Mouse (Mus musculus) midbrain, postnatal 0 days (tissue): ENCODE results near the gene Gaa. TPM values are rescaled to one million over a fixed set of nuclear protein-coding genes. Genes with fewer than 3 reads are reported as not detected.

Source experiments
- ATAC-seq: fragments of 200-750 bp; cut with Nextera tagmentation; 2 replicates; pipeline ENCODE4 v1.8.0; 2017; ENCODE audit warnings: moderate number of reproducible peaks, mild to moderate bottlenecking, moderate TSS enrichment, moderate library complexity; ENCODE audit not compliant: low FRiP score
- DNase-seq: peaks from one replicate; pipeline ENCODE4 v3.0.0-alpha.2; 2015; ENCODE audit warnings: low spot score
- H3K27ac ChIP-seq: fragments of 300-500 bp; sonication (generic); 2 replicates; pipeline ENCODE4 v1.5.1; 2014; ENCODE audit warnings: low read depth, mild to moderate bottlenecking, low read length, mixed read lengths
- H3K27me3 ChIP-seq: fragments of 300-500 bp; sonication (generic); 2 replicates; pipeline ENCODE4 v1.6.1; 2014; ENCODE audit warnings: low read length, control low read depth, mixed read lengths; ENCODE audit not compliant: insufficient read depth
- H3K36me3 ChIP-seq: fragments of 300-500 bp; sonication (generic); 2 replicates; pipeline ENCODE4 v1.6.1; 2014; ENCODE audit warnings: low read length, control low read depth, mixed read lengths; ENCODE audit not compliant: insufficient read depth
- H3K4me1 ChIP-seq: fragments of 300-500 bp; sonication (generic); 2 replicates; pipeline ENCODE4 v1.6.1; 2014; ENCODE audit warnings: mild to moderate bottlenecking, control low read depth, antibody characterized with exemption, low read length, mixed read lengths; ENCODE audit not compliant: insufficient read depth
- H3K4me2 ChIP-seq: fragments of 300-500 bp; sonication (generic); 2 replicates; pipeline ENCODE4 v1.6.1; 2014; ENCODE audit warnings: low read depth, mild to moderate bottlenecking, low read length, mixed read lengths; ENCODE audit not compliant: poor library complexity, severe bottlenecking
- H3K4me3 ChIP-seq: fragments of 300-500 bp; sonication (generic); 2 replicates; pipeline ENCODE4 v1.5.1; 2014; ENCODE audit warnings: low read depth, mild to moderate bottlenecking, low read length, moderate library complexity
- H3K9ac ChIP-seq: fragments of 300-500 bp; sonication (generic); replicated peaks from 2 replicates; pipeline ENCODE4 v1.6.1; 2014; ENCODE audit warnings: mild to moderate bottlenecking, low read length, moderate library complexity, mixed read lengths; ENCODE audit not compliant: poor library complexity, severe bottlenecking
- H3K9me3 ChIP-seq: fragments of 300-500 bp; sonication (generic); 2 replicates; pipeline ENCODE4 v1.6.1; 2016; ENCODE audit warnings: low read length, control low read depth
- CTCF ChIP-seq: IDR thresholded peaks from 2 replicates; pipeline ENCODE4 v1.5.1; 2016; ENCODE audit warnings: antibody characterized with exemption, mild to moderate bottlenecking
- WGBS: fragments of 180-500 bp; shearing (Covaris S2); extraction: QIAGEN DNeasy Blood & Tissue Kit; methylation state at CpG from one replicate; pipeline ENCODE4 v1.1.7; 2014; 5-methylcytosine and 5-hydroxymethylcytosine counted together
- polyA plus RNA-seq: library from polyadenylated mRNA; unstranded; fragments of >200 nt; fragmentation: Nextera tagmentation; extraction: Ambion mirVana; gene quantifications from 2 replicates; pipeline ENCODE4 v1.2.1, GENCODE M21; 2015
- total RNA-seq: library from RNA; depleted of rRNA; stranded (reverse); fragments of >200 nt; gene quantifications from 2 replicates; pipeline ENCODE4 v1.2.3, GENCODE M21; 2014

Gene Gaa
- total and polyA plus RNA-seq, 2 experiments from 2014 or later: 154 to 222 TPM

GRCm38 (mm10) chr11:119297996-119298395, 30.3 kb downstream of the Gaa start:
- peaks cover 3% of the 10 kb centered on the region; the same call in 1 of the 2 replicates for H3K4me1 ChIP-seq
- H3K27ac ChIP-seq: no peak overlapping the region
- H3K9ac ChIP-seq: no peak overlapping the region
- ATAC-seq (no peak), DNase-seq (no peak)
- no peaks in the 10 kb centered on the region for H3K27me3 ChIP-seq
- peaks cover 34% of the 10 kb centered on the region for H3K36me3 ChIP-seq
- H3K9me3 ChIP-seq: no peaks in the 10 kb centered on the region
- H3K4me2 ChIP-seq: peak overlapping the region; percentile 66; the same call in 1 of the 2 replicates
- no peak for TF ChIP-seq CTCF
- 92% methylated on average over 6 of the region's 6 CpGs for WGBS
- H3K4me3 ChIP-seq: no peak overlapping the region

GRCm38 (mm10) chr11:119298917-119299316, 31.2 kb downstream of the Gaa start:
- Histone ChIP-seq H3K4me3 (peak overlapping the region; percentile 93), H3K9ac (peak overlapping the region; percentile 92), H3K36me3 (peaks cover 26% of the 10 kb centered on the region), H3K4me2 (peak overlapping the region; percentile 66), H3K27me3 (no peaks in the 10 kb centered on the region), H3K4me1 (peaks cover 3% of the 10 kb centered on the region; the same call in 1 of the 2 replicates), H3K9me3 (no peaks in the 10 kb centered on the region), H3K27ac (peak overlapping the region; percentile 94; the same call in 1 of the 2 replicates)
- ATAC-seq (no peak), DNase-seq (no peak)
- 16% methylated on average over 7 of the region's 7 CpGs for WGBS
- no peak for TF ChIP-seq CTCF

GRCm38 (mm10) chr11:119299391-119300245, 31.9 kb downstream of the Gaa start, which contains the start of gene Eif4a3:
TSS of gene Eif4a3 (minus strand) at chr11:119300089.
- Histone ChIP-seq H3K4me1 (peaks cover 3% of the 10 kb centered on the region; the same call in 1 of the 2 replicates), H3K4me2 (peak within 1 kb of the TSS; percentile 70), H3K27me3 (no peaks in the 10 kb centered on the region), H3K9ac (peak within 1 kb of the TSS; percentile 92), H3K4me3 (peak within 1 kb of the TSS; percentile 93), H3K27ac (peak within 1 kb of the TSS; percentile 94), H3K9me3 (no peaks in the 10 kb centered on the region), H3K36me3 (peaks cover 22% of the 10 kb centered on the region)
- DNase-seq (peak; percentile 98), ATAC-seq (peak; percentile 95)
- TF ChIP-seq CTCF: no peak
- under 1% methylated on average over 89 of the region's 89 CpGs for WGBS

- Histone ChIP-seq H3K9ac (peak overlapping the region; percentile 92), H3K4me3 (peak overlapping the region; percentile 93), H3K4me1 (peaks cover 3% of the 10 kb centered on the region; the same call in 1 of the 2 replicates), H3K36me3 (peaks cover 16% of the 10 kb centered on the region), H3K27me3 (no peaks in the 10 kb centered on the region), H3K9me3 (no peaks in the 10 kb centered on the region), H3K4me2 (peak overlapping the region; percentile 70), H3K27ac (peak overlapping the region; percentile 94)
- peak; percentile 47 for TF ChIP-seq CTCF
- ATAC-seq: no peak
- DNase-seq: peak; percentile 14
- WGBS: 1% methylated on average over 29 of the region's 31 CpGs
These were observed 32.7 kb downstream of the Gaa start for GRCm38 (mm10) chr11:119300246-119300935.

- H3K4me2 ChIP-seq: peak overlapping the region; percentile 70
- no peak for ATAC-seq
- H3K4me1 ChIP-seq: peaks cover 3% of the 10 kb centered on the region; the same call in 1 of the 2 replicates
- H3K27me3 ChIP-seq: no peaks in the 10 kb centered on the region
- no peak overlapping the region for H3K9ac ChIP-seq
- 36% methylated on average over 2 of the region's 2 CpGs for WGBS
- H3K27ac ChIP-seq: no peak overlapping the region
- no peaks in the 10 kb centered on the region for H3K9me3 ChIP-seq
- no peak for TF ChIP-seq CTCF
- peak overlapping the region; percentile 93 for H3K4me3 ChIP-seq
- DNase-seq: no peak
- H3K36me3 ChIP-seq: peaks cover 11% of the 10 kb centered on the region
These were observed 33.3 kb downstream of the Gaa start for GRCm38 (mm10) chr11:119300986-119301385.
